Mouse (Mus musculus) ES-E14 (cell line): Measurements from ENCODE around the gene Cenpp.

Experiments
- HCFC1 ChIP-seq: IDR thresholded peaks from 2 replicates; pipeline ENCODE4 v1.6.1; 2012; ENCODE audit warnings: low read length, inconsistent platforms, borderline replicate concordance; ENCODE audit not compliant: insufficient read depth
- ZC3H11A ChIP-seq: IDR thresholded peaks from 2 replicates; pipeline ENCODE4 v1.6.1; 2012; ENCODE audit warnings: low read depth, mild to moderate bottlenecking, inconsistent platforms, low read length, borderline replicate concordance
- ZNF384 ChIP-seq: IDR thresholded peaks from 2 replicates; pipeline ENCODE4 v1.6.1; 2012; ENCODE audit warnings: low read depth, low read length, inconsistent platforms

GRCm38 (mm10) chr13:49607714-49608113 lies 44.9 kb downstream of the Cenpp start, which contains the start of gene Ogn:
- no peak for TF ChIP-seq ZNF384
- TF ChIP-seq ZC3H11A: no peak
- TF ChIP-seq HCFC1: no peak
